Mouse (Mus musculus) ES-E14 (cell line): ENCODE measurements around the gene Mucl3.

Experiments used
- CHD2 ChIP-seq: IDR thresholded peaks from 2 replicates; pipeline ENCODE4 v1.6.1; 2014; ENCODE audit warnings: mild to moderate bottlenecking, low read depth, low read length, inconsistent platforms
- HCFC1 ChIP-seq: IDR thresholded peaks from 2 replicates; pipeline ENCODE4 v1.6.1; 2012; ENCODE audit warnings: low read length, inconsistent platforms, borderline replicate concordance; ENCODE audit not compliant: insufficient read depth
- MAFK ChIP-seq: IDR thresholded peaks from 2 replicates; pipeline ENCODE4 v1.6.1; 2014; ENCODE audit warnings: mild to moderate bottlenecking, low read depth, low read length, inconsistent platforms; ENCODE audit not compliant: insufficient read depth
- ZC3H11A ChIP-seq: IDR thresholded peaks from 2 replicates; pipeline ENCODE4 v1.6.1; 2012; ENCODE audit warnings: low read depth, mild to moderate bottlenecking, inconsistent platforms, low read length, borderline replicate concordance

- TF ChIP-seq HCFC1 = no peak
- no peak for TF ChIP-seq ZC3H11A
- TF ChIP-seq CHD2 = no peak
- TF ChIP-seq MAFK = no peak
Measured at GRCm38 (mm10) chr17:35597399-35597798, 46.1 kb downstream of the Mucl3 start.
